Mouse (Mus musculus) gastrocnemius, adult 2 months (tissue): ENCODE data around the gene Apom. TPM values are rescaled to one million over a fixed set of nuclear protein-coding genes. Genes with fewer than 3 reads are reported as not detected.

Experiments
- DNase-seq: peaks from one replicate; pipeline ENCODE4 v3.0.0; 2022
- H3K27ac ChIP-seq: fragments of 200-600 bp; 2 replicates; pipeline ENCODE4 v1.8.1; 2022; ENCODE audit warnings: mild to moderate bottlenecking
- H3K4me3 ChIP-seq: fragments of 200-600 bp; 2 replicates; pipeline ENCODE4 v1.8.1; 2022; ENCODE audit warnings: mild to moderate bottlenecking, moderate library complexity
- CTCF ChIP-seq: fragments of 200-600 bp; IDR thresholded peaks from 2 replicates; pipeline ENCODE4 v1.8.1; 2022; ENCODE audit warnings: antibody characterized with exemption, mild to moderate bottlenecking, moderate library complexity
- intact Hi-C: fragments of 180-260 bp; cut with DNase I; formaldehyde crosslinking; loops from one replicate; pipeline ENCODE4 v1.15.1; 2025
- total RNA-seq, 2 experiments: library from RNA; stranded (reverse); gene quantifications; 2 replicates each; pipeline ENCODE4 v1.2.3; 2021

Gene Apom
- total RNA-seq, 2 experiments from 2014 or later, result not detected

- Histone ChIP-seq H3K27ac (no peak overlapping the region), H3K4me3 (no peak overlapping the region)
- intact Hi-C loops, result no loop called here
- no peak for DNase-seq
- no peak for TF ChIP-seq CTCF
These were observed 31.6 kb downstream of the Apom start for GRCm38 (mm10) chr17:35100196-35100765.

GRCm38 (mm10) chr17:35097164-35097655 is 34.6 kb downstream of the Apom start:
- no peak for DNase-seq
- intact Hi-C loops, result no loop called here
- peak; percentile 32; the same call in 1 of the 2 replicates for TF ChIP-seq CTCF
- Histone ChIP-seq H3K27ac (no peak overlapping the region), H3K4me3 (no peak overlapping the region)

GRCm38 (mm10) chr17:35096597-35096996 is 35.3 kb downstream of the Apom start:
- intact Hi-C loops, result no loop called here
- DNase-seq, result no peak
- no peak overlapping the region for H3K27ac ChIP-seq
- no peak overlapping the region for H3K4me3 ChIP-seq
- no peak for TF ChIP-seq CTCF

GRCm38 (mm10) chr17:35094475-35095365 is 37.1 kb downstream of the Apom start:
- H3K4me3 ChIP-seq, result no peak overlapping the region
- TF ChIP-seq CTCF, result no peak
- no peak overlapping the region for H3K27ac ChIP-seq
- intact Hi-C loops, result no loop called here
- no peak for DNase-seq

GRCm38 (mm10) chr17:35092403-35093198 is 39.2 kb downstream of the Apom start:
- DNase-seq, result no peak
- no peak overlapping the region for H3K27ac ChIP-seq
- no peak for TF ChIP-seq CTCF
- intact Hi-C loops, result no loop called here
- no peak overlapping the region for H3K4me3 ChIP-seq

- H3K4me3 ChIP-seq, result peak overlapping the region; percentile 87
- intact Hi-C loops, result no loop called here
- TF ChIP-seq CTCF, result no peak
- peak overlapping the region; percentile 100 for H3K27ac ChIP-seq
- peak; percentile 59 for DNase-seq
These were observed 41.5 kb downstream of the Apom start for GRCm38 (mm10) chr17:35090166-35090932.

GRCm38 (mm10) chr17:35088825-35089644 is 42.8 kb downstream of the Apom start, which contains the start of gene Abhd16a:
Abhd16a (plus strand) TSS chr17:35089263.
- TF ChIP-seq CTCF, result peak; percentile 41
- intact Hi-C loops, result loop anchor here (5.0 kb wide), 1 partner anchor 67 kb away; no protein-coding TSS in a partner anchor
- Histone ChIP-seq H3K27ac (peak within 1 kb of the TSS; percentile 100), H3K4me3 (peak within 1 kb of the TSS; percentile 87)
- peak; percentile 97 for DNase-seq

GRCm38 (mm10) chr17:35088151-35088550 is 43.7 kb downstream of the Apom start:
- DNase-seq, result no peak
- Histone ChIP-seq H3K4me3 (no peak overlapping the region), H3K27ac (no peak overlapping the region)
- TF ChIP-seq CTCF, result peak; percentile 45
- intact Hi-C loops, result loop anchor here (5.0 kb wide), 1 partner anchor 66 kb away; no protein-coding TSS in a partner anchor

- intact Hi-C loops, result loop anchor here (5.0 kb wide), 1 partner anchor 63 kb away; no protein-coding TSS in a partner anchor
- H3K27ac ChIP-seq, result no peak within 1 kb of the TSS
- DNase-seq, result no peak
- no peak for TF ChIP-seq CTCF
- no peak within 1 kb of the TSS for H3K4me3 ChIP-seq
These were observed 46.5 kb downstream of the Apom start, which contains the start of gene Ly6g6f for GRCm38 (mm10) chr17:35085208-35085865. Ly6g6f (minus strand) TSS chr17:35085610.

GRCm38 (mm10) chr17:35083929-35084497 is 47.8 kb downstream of the Apom start:
- TF ChIP-seq CTCF, result no peak

More at GRCm38 (mm10) chr17:35083929-35084497, 47.8 kb downstream of the Apom start:
- no peak overlapping the region for H3K4me3 ChIP-seq
- H3K27ac ChIP-seq, result no peak overlapping the region
- intact Hi-C loops, result no loop called here
- DNase-seq, result no peak
